Mouse (Mus musculus) cortical plate, adult 2 months (tissue): Measurements from ENCODE around the gene Sav1.

Experiments
- CTCF ChIP-seq: fragments of 200-500 bp; IDR thresholded peaks from 2 replicates; pipeline ENCODE4 v1.5.1; 2011; ENCODE audit warnings: mild to moderate bottlenecking, control low read depth, low read length; ENCODE audit not compliant: insufficient read depth; ENCODE audit errors: extremely low read depth
- POLR2A ChIP-seq: fragments of 200-500 bp; IDR thresholded peaks from 2 replicates; pipeline ENCODE4 v1.6.1; 2011; ENCODE audit warnings: mild to moderate bottlenecking, low read length, control low read depth; ENCODE audit not compliant: insufficient read depth; ENCODE audit errors: extremely low read depth

- TF ChIP-seq POLR2A, result no peak
- peak; percentile 59 for TF ChIP-seq CTCF
Observed at GRCm38 (mm10) chr12:69924012-69924411, 62.8 kb downstream of the Sav1 start.
